Mouse (Mus musculus): Measurements from ENCODE around the gene Gabra4.

Gabra4 gene

GRCm38 (mm10) chr5:71658115-71658497 is at the start of gene Gabra4:
Gene Gabra4 (minus strand): TSS chr5:71658308.
- no peak for DNase-seq (ENCODE audit: low read depth, low spot score)

- DNase-seq (ENCODE audit: low read depth, low spot score), result no peak
These were observed 43.1 kb upstream of the Gabra4 start for GRCm38 (mm10) chr5:71701273-71701614.

GRCm38 (mm10) chr5:71700468-71701272 is 42.6 kb upstream of the Gabra4 start:
- no peak for DNase-seq (ENCODE audit: low read depth, low spot score)

GRCm38 (mm10) chr5:71699696-71700467 is 41.8 kb upstream of the Gabra4 start:
- no peak for DNase-seq (ENCODE audit: low read depth, low spot score)

- no peak for DNase-seq (ENCODE audit: low read depth, low spot score)
These were observed 7.5 kb upstream of the Gabra4 start for GRCm38 (mm10) chr5:71665593-71665992.

GRCm38 (mm10) chr5:71657482-71658114 is 510 bp downstream of the Gabra4 start, which contains the start of gene Gabrb1:
Gene Gabrb1 (plus strand): TSS chr5:71658113.
- no peak for DNase-seq (ENCODE audit: low read depth, low spot score)

GRCm38 (mm10) chr5:71656771-71657170 is 1.3 kb downstream of the Gabra4 start:
- no peak for DNase-seq (ENCODE audit: low read depth, low spot score)

GRCm38 (mm10) chr5:71654056-71654455 is 4.1 kb downstream of the Gabra4 start:
- no peak for DNase-seq (ENCODE audit: low read depth, low spot score)

- DNase-seq (ENCODE audit: low read depth, low spot score), result no peak
These were observed 10.0 kb downstream of the Gabra4 start for GRCm38 (mm10) chr5:71648108-71648507.

- DNase-seq (ENCODE audit: low read depth, low spot score), result no peak
These were observed 18.3 kb downstream of the Gabra4 start for GRCm38 (mm10) chr5:71639804-71640203.

- no peak for DNase-seq (ENCODE audit: low read depth, low spot score)
These were observed 30.3 kb downstream of the Gabra4 start for GRCm38 (mm10) chr5:71627820-71628219.

- DNase-seq (ENCODE audit: low read depth, low spot score), result no peak
These were observed 41.4 kb downstream of the Gabra4 start for GRCm38 (mm10) chr5:71616734-71617133.

GRCm38 (mm10) chr5:71614311-71614710 is 43.8 kb downstream of the Gabra4 start:
- no peak for DNase-seq (ENCODE audit: low read depth, low spot score)

GRCm38 (mm10) chr5:71608735-71609134 is 49.4 kb downstream of the Gabra4 start:
- DNase-seq (ENCODE audit: low read depth, low spot score), result no peak

GRCm38 (mm10) chr5:71606907-71607306 is 51.2 kb downstream of the Gabra4 start:
- DNase-seq (ENCODE audit: low read depth, low spot score), result no peak

- DNase-seq (ENCODE audit: low read depth, low spot score), result no peak
These were observed 53.9 kb downstream of the Gabra4 start for GRCm38 (mm10) chr5:71604128-71604690.

GRCm38 (mm10) chr5:71595321-71595720 is 62.8 kb downstream of the Gabra4 start:
- DNase-seq (ENCODE audit: low read depth, low spot score), result no peak

- no peak for DNase-seq (ENCODE audit: low read depth, low spot score)
These were observed 64.3 kb downstream of the Gabra4 start for GRCm38 (mm10) chr5:71593745-71594255.

GRCm38 (mm10) chr5:71571646-71572237 is 86.4 kb downstream of the Gabra4 start:
- DNase-seq (ENCODE audit: low read depth, low spot score), result no peak

- DNase-seq (ENCODE audit: low read depth, low spot score), result no peak
These were observed 110.0 kb downstream of the Gabra4 start, which contains the start of gene Cox7b2 for GRCm38 (mm10) chr5:71548079-71548478. Gene Cox7b2 (minus strand): TSS chr5:71548205.

- peak; percentile 1 for DNase-seq (ENCODE audit: low read depth, low spot score)
These were observed 112.6 kb downstream of the Gabra4 start for GRCm38 (mm10) chr5:71545554-71545953.
